In the genomic region with DNA sequence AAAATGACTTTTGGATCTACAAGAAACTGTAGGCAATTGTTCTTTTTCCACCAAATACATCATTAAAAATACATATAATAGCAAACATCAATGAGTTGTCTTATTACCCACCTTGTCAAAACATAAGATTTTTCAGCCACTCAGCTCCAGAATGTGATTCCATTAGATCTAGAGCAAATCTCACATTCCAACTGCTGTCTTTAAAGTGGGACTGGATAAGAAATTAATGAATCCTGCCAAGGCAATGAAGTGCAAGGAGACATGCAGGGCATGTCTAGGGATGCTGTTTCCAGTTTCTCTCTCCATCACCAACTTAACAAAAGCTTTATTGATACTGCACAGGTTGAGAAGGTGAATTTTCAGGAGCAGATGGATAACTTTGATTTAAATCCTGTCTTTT, we compare ENCODE assay signal across 21 mouse cellular contexts.
"Had no signal": no experiment of that assay in that cellular context is flagged by ENCODE, and none has a peak within 500 bp of the region (broad histone marks: within the 10 kb centered on the region; RNA-seq: fewer than 3 reads in every experiment).

No protein-coding gene starts in this region.

- DNase-seq: kidney, adult 11 months; kidney, adult 8-10 months; kidney, postnatal 10 days; kidney, postnatal 36 days; layer of hippocampus, postnatal 36 days; liver, embryonic 13.5 days; retina, postnatal 1 day; right cerebral cortex, postnatal 25 days; thymus, adult 18-20 months; thymus, postnatal 14 days; thymus, postnatal 4 days had no signal

- H3K9me3 ChIP-seq: intestine, embryonic 15.5 days; kidney, embryonic 15.5 days; liver, embryonic 13.5 days; megakaryocyte, embryonic 14.5 days; midbrain, embryonic 10.5 days; midbrain, embryonic 13.5 days; neural tube, embryonic 13.5 days had no signal

- H3K36me3 ChIP-seq: intestine, embryonic 15.5 days; kidney, embryonic 15.5 days; liver, embryonic 13.5 days; midbrain, embryonic 10.5 days; midbrain, embryonic 13.5 days; neural tube, embryonic 13.5 days had no signal

- ATAC-seq: intestine, embryonic 15.5 days; midbrain, embryonic 13.5 days; midbrain, embryonic 16.5 days had no signal

- H3K27me3 ChIP-seq: intestine, embryonic 15.5 days; kidney, embryonic 15.5 days; liver, embryonic 13.5 days; megakaryocyte, embryonic 14.5 days; midbrain, embryonic 13.5 days; neural tube, embryonic 13.5 days had no signal

- H3K9ac ChIP-seq: intestine, embryonic 15.5 days; kidney, embryonic 15.5 days; liver, embryonic 13.5 days; midbrain, embryonic 13.5 days; neural tube, embryonic 13.5 days had no signal

- H3K4me3 ChIP-seq: intestine, embryonic 15.5 days; kidney, embryonic 15.5 days; left cerebral cortex, adult 2 months; liver, embryonic 13.5 days; megakaryocyte, embryonic 14.5 days; midbrain, embryonic 10.5 days; midbrain, embryonic 13.5 days; myocyte; neural tube, embryonic 13.5 days had no signal

- H3K4me2 ChIP-seq: intestine, embryonic 15.5 days; kidney, embryonic 15.5 days; liver, embryonic 13.5 days; midbrain, embryonic 13.5 days; neural tube, embryonic 13.5 days had no signal

- H3K27ac ChIP-seq: intestine, embryonic 15.5 days; kidney, embryonic 15.5 days; left cerebral cortex, adult 2 months; liver, embryonic 13.5 days; macrophage; midbrain, embryonic 10.5 days; midbrain, embryonic 13.5 days; neural tube, embryonic 13.5 days had no signal

- H3K4me1 ChIP-seq: intestine, embryonic 15.5 days; kidney, embryonic 15.5 days; liver, embryonic 13.5 days; megakaryocyte, embryonic 14.5 days; midbrain, embryonic 10.5 days; midbrain, embryonic 13.5 days; neural tube, embryonic 13.5 days had no signal
